Mouse (Mus musculus): Measurements from ENCODE around the gene Tbc1d24.

DNA sequence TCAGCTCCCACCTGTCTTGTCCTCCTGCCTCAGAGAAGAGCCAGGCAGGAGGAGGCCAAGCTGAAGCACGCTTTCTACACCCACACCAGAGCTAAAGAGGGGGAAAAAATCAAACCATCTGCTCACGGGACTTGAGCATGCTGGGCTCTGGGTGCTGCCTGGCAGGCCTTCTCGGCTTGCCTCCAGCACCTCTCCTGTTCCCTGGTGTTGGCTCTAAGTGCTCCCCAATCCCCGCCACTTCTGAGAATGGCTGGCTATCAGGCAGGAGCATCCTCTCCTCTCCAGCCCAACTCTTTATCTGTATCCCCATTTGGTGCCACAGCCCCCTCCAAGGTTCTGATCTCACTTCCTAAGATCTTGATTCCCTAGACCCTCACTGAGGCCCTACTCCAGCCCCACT is 6.1 kb downstream of the Tbc1d24 start:
- no peak for TF ChIP-seq POLR2AphosphoS2 (IDR thresholded peaks at IDR 0.05; ENCODE audit: insufficient read length, low read depth)
- no peak for TF ChIP-seq USF1 (IDR thresholded peaks at IDR 0.05; ENCODE audit: low read depth)
- TF ChIP-seq MAX (IDR thresholded peaks at IDR 0.05; ENCODE audit: low read depth), result no peak
- no peak for TF ChIP-seq SRF (IDR thresholded peaks at IDR 0.05; ENCODE audit: control insufficient read depth, insufficient read length, low read depth)
- TF ChIP-seq REST (IDR thresholded peaks at IDR 0.05; ENCODE audit: insufficient read depth, insufficient read length), result no peak
